Mouse (Mus musculus) right cerebral cortex, postnatal 36 days (tissue): ENCODE measurements around the gene Nup35.

Experiments
- DNase-seq, 2 experiments: peaks; one replicate each; pipeline ENCODE4 v3.0.0; 2022; ENCODE audit warnings: low spot score in 2 of 2, mixed read lengths in 1 of 2

The Nup35 gene

DNA sequence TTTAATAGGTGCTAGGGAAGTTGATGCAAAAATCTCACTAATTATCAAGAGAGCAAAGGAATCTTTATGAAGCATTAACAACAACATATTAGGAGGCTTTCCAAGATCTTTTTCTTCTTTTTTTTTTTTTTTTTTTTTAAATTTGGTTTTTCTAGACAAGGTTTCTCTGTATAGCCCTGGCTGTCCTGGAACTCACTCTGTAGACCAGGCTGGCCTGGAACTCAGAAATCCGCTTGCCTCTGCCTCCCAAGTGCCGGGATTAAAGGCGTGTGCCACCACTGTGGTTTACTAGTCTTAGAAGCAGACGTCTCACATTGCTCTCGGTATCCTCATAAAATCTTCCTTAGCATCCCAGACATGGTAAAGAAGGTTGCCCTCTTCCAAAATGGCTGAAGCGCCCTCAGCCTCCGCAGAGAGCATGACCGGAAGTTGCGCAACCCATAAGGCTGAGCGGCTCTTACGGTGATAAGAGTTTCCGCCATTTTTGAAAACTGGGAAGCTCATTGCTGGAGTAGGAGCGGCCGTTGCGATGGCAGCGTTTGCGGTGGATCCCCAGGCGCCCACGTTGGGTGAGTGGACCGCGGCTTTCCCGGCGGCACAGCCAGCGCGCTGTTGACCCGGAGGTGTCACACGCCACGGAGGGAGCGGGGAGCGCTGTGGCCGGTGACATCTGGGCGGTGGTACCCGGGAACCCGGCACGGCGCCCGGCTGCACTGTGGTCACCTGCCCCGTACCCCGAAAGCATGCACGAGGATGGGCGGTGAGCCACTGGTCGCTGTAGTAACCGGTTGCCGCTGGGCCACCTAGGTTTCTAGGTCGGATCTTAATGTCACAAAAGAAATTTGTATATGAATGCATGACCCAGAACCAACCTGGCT, 21.6 kb downstream of the Nup35 start:
- DNase-seq, result peak; percentile 81 to 91

DNA sequence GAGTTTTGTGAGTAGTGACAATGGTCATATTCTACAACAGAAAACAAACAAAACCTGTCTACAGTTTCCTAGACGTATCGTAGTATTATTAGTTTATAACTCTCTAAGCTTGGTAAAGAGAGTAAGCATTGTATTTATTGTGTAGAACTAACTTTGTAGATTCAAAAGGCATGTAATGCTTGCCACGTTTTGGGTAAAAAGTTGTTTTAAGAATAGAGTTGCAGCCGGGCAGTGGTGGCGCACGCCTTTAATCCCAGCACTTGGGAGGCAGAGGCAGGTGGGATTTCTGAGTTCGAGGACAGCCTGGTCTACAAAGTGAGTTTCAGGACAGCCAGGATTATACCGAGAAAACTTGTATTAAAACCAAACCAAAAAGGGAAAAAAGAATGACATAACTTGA, 22.4 kb downstream of the Nup35 start:
- no peak for DNase-seq

DNA sequence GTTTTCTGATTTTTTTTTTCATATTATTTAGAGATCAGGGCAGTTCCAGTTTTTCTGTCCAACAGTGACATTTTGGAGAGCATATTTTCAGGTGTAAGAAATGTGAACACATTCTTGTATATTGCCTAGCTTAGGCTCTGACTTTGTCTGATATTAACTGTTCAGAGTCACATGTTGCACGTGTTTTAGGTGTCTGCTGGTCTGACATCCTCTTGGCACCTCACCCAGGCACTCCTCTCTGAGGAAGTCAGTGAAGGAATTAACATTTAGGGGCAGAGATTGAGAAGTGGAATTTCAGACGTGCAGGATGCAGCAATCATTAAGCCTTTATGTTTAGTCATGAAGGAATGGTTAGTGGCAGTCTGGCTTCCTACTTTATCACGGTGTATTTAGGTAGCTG, 22.8 kb downstream of the Nup35 start:
- DNase-seq, result no peak

DNA sequence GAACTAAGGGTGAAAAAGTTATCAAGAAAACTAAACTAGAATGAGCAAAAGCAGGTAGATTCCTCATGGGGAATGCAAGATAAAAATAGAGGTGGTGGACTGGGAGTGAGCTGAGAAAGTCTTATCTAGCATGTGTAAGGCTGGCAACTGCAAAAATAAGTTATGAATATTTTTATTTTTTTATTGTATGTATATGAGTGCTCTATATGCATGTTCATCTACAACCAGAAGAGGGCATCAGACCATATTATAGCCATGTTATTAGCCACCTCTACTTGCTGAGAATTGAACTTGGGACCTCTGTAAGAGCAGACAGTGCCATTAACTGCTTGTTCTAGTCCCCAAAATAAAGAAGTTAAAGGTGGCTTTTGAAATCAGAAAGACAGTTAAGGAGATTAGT, 44.4 kb downstream of the Nup35 start:
- no peak for DNase-seq

DNA sequence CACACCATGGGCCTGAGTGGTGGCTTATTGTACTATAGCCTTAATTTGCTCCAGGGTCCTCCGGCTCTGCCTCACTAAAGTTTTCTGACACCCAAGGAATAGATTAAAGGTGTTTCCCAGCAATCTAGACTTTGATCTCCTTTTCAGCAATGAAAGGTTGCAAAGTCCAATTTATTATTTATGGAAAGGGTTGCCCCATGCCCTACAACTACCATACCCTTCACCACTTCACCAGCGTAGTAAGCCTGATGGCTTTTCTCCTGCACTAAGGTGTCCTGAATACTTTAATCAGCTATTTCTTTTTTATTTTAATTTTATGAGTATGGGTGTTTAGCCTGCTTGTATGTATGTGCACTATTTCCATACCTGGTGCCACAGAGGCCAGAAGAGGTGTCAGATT, 45.6 kb downstream of the Nup35 start:
- DNase-seq, result no peak

DNA sequence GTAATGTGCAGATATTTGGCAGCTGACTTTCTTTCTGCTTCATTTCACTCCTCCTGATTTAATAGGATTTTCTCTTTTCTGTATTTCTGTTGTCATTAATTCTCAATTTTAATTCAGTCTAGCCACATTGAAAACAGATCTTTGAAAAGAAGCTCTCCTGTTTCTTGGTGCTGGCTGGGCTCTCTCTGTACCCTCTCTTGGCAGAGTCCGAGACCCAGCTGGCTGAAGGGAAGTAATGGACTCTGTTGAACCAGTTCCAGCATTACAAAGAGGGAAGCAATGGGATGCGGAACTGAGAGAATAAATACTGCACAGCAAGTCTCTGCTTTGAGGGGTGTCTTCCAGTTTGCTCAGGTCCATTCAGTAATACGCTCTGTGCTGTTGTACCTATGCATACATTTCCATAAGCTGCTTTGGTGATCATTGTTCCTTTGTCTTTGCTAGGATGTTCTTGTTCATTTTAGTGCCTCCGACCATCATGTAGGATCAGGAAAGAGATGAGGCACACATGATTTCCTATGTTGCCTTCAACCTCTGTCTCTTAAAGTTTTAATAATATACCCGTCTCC, 50.4 kb downstream of the Nup35 start:
- DNase-seq, result no peak

DNA sequence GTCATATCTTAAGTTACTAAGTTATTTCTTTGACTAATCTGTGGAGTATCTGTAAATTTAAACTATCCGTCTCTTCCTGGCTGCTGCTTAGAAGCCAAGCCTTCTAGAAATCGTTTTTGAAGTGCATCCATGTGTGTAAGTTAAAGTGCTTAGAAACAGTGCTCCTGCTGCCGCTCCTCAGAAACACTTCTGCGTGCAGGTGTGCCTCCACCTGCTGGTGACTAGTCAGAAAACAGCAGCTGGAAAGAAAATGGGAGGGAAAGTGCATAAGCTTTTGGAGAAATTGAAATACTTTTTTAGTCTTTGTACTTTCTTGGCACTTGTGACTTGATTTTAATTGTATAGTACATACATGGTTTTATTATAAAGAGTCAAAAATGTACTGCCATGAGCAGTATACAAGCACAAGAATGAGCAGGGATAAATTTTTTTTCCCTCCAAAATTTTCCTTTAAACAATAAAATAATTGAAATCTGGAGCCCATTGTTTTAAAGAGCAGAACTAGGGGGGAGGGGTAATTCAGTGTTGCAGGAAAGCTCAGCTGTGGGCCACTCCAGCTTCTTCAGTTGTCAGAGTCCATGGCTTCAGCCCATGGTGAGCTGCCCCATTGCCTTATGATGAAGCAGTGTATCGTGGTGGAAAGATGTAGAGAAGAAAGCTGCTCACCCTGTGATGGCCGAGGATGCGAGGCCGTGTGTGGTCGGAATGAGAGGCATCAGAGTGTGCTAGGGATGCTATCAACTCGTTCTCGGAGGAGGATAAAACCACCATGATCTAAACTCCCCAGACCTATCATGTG, 53.0 kb downstream of the Nup35 start:
- DNase-seq, result no peak

DNA sequence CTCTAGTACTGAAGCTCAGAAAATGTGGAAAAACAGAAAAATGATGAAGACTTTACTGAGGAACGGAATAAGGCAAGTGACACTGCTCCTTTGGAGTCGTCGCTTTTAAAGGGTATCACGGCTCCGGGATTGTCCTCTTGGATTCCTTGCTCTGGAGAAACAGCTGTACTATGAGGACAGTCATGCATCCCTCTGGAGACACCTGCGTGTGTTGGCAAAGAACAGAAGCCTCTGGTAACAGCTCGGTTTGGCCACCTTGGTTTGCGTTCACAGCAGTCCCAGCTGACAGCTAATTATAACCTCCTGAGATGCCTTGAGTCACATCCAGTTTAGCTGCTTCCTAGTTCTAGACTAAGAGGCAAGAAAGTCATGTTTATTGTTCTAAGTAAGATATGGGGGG, 61.8 kb downstream of the Nup35 start:
- DNase-seq, result no peak

DNA sequence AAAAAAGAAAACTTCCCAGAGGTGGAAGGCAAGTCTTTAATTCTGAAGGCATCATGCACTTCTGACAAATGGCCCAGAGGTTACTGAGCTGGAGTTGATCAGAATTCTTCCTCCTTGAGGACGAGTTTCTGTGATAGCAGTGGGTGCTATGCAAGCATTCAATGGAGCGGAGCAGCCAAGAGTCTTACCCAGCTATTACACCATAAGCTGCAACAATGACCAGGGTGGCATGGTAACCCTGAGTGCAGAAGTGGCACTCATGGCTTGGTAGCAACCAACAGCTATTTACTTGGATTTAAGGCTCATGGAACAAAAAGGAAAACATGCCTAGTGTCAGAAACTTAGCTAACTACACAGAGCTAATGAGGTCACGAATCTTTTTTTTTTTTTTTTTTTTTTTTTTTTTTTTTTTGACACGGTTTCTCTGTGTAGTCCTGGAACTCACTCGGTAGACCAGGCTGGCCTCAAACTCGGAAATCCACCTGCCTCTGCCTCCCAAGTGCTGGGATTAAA, 66.7 kb downstream of the Nup35 start:
- DNase-seq, result no peak

DNA sequence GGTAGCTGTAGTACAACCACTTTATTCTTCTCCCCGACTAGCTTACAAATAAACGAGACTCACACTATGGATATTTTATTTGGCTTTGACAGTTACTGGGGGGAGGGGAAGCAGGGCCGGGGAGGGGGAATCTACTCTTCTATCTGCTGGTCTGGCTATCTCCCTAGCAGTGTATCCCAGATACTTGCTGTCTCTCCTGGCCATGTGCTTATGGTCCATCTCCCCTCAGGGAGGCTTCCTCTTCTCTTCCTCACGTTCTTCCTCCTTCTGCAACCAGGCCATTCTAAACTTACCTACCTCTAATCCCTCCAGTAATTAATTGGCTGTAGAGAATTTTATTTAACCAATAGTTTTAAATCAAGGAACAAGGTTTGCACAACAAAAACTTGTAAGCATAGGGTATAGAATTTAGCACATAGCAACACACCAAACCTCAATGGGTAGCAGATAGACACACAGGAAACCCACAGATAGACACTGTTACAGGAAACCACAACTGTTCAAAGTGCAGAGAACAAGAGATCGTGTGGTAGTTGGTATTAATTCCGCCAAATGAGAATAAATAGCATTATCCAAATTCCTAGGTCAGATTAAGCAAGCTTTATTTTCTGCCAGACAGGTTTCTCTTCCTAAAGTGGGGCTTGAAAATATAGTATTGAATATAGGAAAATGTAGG, 67.5 kb downstream of the Nup35 start:
- no peak for DNase-seq

DNA sequence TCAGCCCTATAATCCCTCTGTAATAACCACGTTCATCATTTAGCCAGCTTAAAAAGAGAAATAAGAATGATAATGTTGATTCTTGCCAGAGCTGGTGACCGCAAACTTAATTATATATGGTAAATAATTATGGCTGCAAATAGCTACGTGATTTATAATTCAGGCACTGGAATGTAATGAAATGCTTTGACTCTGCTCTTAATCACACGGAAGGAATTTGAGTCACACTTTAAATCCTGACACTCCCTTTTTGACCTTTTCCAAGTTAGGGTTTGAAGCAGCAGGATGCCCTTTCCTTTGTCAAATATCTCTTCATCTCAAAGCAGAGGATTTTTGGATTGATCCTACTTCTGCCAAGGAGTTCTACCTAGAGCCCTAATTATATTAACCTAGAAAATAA, 71.2 kb downstream of the Nup35 start:
- no peak for DNase-seq

DNA sequence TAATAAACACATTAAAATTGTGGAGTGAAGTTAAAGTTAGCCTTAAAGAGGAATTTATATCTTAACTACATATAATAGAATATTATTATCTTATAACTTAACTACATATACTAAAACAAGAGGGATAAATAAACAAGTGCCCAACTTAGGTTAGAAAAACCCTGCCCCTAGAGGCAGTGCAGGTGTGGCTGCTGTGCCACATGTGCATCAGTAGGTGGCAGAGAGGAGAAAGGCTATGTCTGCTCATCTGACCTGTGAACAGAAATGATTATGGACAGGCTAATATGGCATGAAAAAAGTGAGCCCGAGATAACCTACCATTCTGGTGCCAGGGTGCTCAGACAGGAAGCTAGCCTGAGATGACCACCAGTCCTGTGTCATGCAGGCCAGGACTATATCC, 90.4 kb downstream of the Nup35 start:
- DNase-seq, result no peak
